Mouse (Mus musculus): ENCODE data around the gene Fzd9. TPM values are rescaled to one million over a fixed set of nuclear protein-coding genes. Genes with fewer than 3 reads are reported as not detected.
"Not testable (repeated sequence)": the region's sequence is repeated elsewhere in the genome, so short reads cannot be mapped to it uniquely, and the experiment has no call there.

Fzd9 gene
- total and polyA plus RNA-seq, 3 experiments, result not detected

- peaks cover 2% of the 10 kb centered on the region; the same call in 1 of the 2 replicates for H3K79me2 ChIP-seq (replicated peaks; ENCODE audit: control insufficient read depth, extremely low read depth, insufficient read depth, poor library complexity, severe bottlenecking)
Observed at GRCm38 (mm10) chr5:135230186-135230585, 20.8 kb downstream of the Fzd9 start.

GRCm38 (mm10) chr5:135225879-135226278, 25.2 kb downstream of the Fzd9 start:
- peak in 1 of 2 experiments; percentile 11; a peak in 1 of 4 replicates for TF ChIP-seq CTCF (conservative IDR thresholded peaks at IDR 0.05 in 1 of 2, IDR thresholded peaks at IDR 0.05 in 1 of 2; ENCODE audit: low read depth in 2 of 2, low read length in 2 of 2)
- H3K4me2 ChIP-seq (ENCODE audit: insufficient read depth, low read depth, poor library complexity, severe bottlenecking); H3K79me2 ChIP-seq (replicated peaks; ENCODE audit: control insufficient read depth, extremely low read depth, insufficient read depth, poor library complexity, severe bottlenecking); H3K27me3 ChIP-seq (replicated peaks); dilution Hi-C loops (cut with MboI; ENCODE audit: extremely low pct_ligation_motif_present, extremely low pct_unique_long_range_greater_than_20kb, low sequenced_read_pairs); H3K4me3 ChIP-seq (replicated peaks in 1 of 3; ENCODE audit: low read depth in 2 of 3, low read length in 2 of 3, poor library complexity in 1 of 3); H3K27ac ChIP-seq (ENCODE audit: insufficient read depth, low read depth); H3K9ac ChIP-seq (ENCODE audit: insufficient read depth, low read depth); in situ Hi-C loops (cut with MboI; ENCODE audit: low pct_ligation_motif_present, low pct_unique_long_range_greater_than_20kb, low sequenced_read_pairs); DNase-seq (ENCODE audit: extremely low read depth); H3K9me3 ChIP-seq (replicated peaks; ENCODE audit: low read length): not testable (repeated sequence)
- peaks cover 4 to 17% of the 10 kb centered on the region in 2 experiments; a peak in 2 of 4 replicates for H3K4me1 ChIP-seq (ENCODE audit: control insufficient read depth in 1 of 2, insufficient read depth in 2 of 2)
- H3K36me3 ChIP-seq (replicated peaks in 1 of 2; ENCODE audit: control insufficient read depth in 1 of 2, insufficient read depth in 1 of 2, low read length in 1 of 2), result peaks cover 68 to 88% of the 10 kb centered on the region in 2 experiments

More at GRCm38 (mm10) chr5:135230186-135230585, 20.8 kb downstream of the Fzd9 start:
- no peak overlapping the region for H3K4me3 ChIP-seq (replicated peaks in 1 of 3; ENCODE audit: low read depth in 2 of 3, low read length in 2 of 3, poor library complexity in 1 of 3)
- no peak overlapping the region for H3K27ac ChIP-seq (ENCODE audit: insufficient read depth, low read depth)
- in situ Hi-C loops (cut with MboI; ENCODE audit: low pct_ligation_motif_present, low pct_unique_long_range_greater_than_20kb, low sequenced_read_pairs) (no loop called here), dilution Hi-C loops (cut with MboI; ENCODE audit: extremely low pct_ligation_motif_present, extremely low pct_unique_long_range_greater_than_20kb, low sequenced_read_pairs) (no loop called here)
- peak; percentile 56 for DNase-seq (ENCODE audit: extremely low read depth)
- no peaks in the 10 kb centered on the region for H3K27me3 ChIP-seq (replicated peaks)
- no peak overlapping the region for H3K9ac ChIP-seq (ENCODE audit: insufficient read depth, low read depth)
- peaks cover 69 to 86% of the 10 kb centered on the region in 2 experiments for H3K36me3 ChIP-seq (replicated peaks in 1 of 2; ENCODE audit: control insufficient read depth in 1 of 2, insufficient read depth in 1 of 2, low read length in 1 of 2)
- no peaks in the 10 kb centered on the region for H3K9me3 ChIP-seq (replicated peaks; ENCODE audit: low read length)
- peaks cover 4 to 17% of the 10 kb centered on the region in 2 experiments; a peak in 2 of 4 replicates for H3K4me1 ChIP-seq (ENCODE audit: control insufficient read depth in 1 of 2, insufficient read depth in 2 of 2)
- no peak overlapping the region for H3K4me2 ChIP-seq (ENCODE audit: insufficient read depth, low read depth, poor library complexity, severe bottlenecking)
- TF ChIP-seq MAFK (IDR thresholded peaks at IDR 0.05; ENCODE audit: insufficient replicate concordance, low read length), result 0 out of 2 replicates have a peak, but pooled peaks have one; percentile 26
- 0 out of 2 replicates have a peak, but pooled peaks have one; percentile 25 for TF ChIP-seq JUN (IDR thresholded peaks at IDR 0.05; ENCODE audit: insufficient read depth, low read depth, low read length)
- TF ChIP-seq USF1 (IDR thresholded peaks at IDR 0.05; ENCODE audit: low read depth, low read length), result no peak
- 0 out of 2 replicates have a peak, but pooled peaks have one; percentile 29 for TF ChIP-seq MEF2A (IDR thresholded peaks at IDR 0.05; ENCODE audit: borderline replicate concordance, low read depth, low read length)
- no peak for TF ChIP-seq KAT2A (IDR thresholded peaks at IDR 0.05; ENCODE audit: insufficient replicate concordance, low read length)
- TF ChIP-seq NRF1 (IDR thresholded peaks at IDR 0.05; ENCODE audit: low read depth, low read length), result no peak
- TF ChIP-seq EP300 (IDR thresholded peaks at IDR 0.05; ENCODE audit: low read length), result peak; percentile 74
- TF ChIP-seq MYC (IDR thresholded peaks at IDR 0.05; ENCODE audit: low read depth, low read length), result no peak
- peak; percentile 55 for TF ChIP-seq ETS1 (conservative IDR thresholded peaks at IDR 0.05; ENCODE audit: low read depth, low read length)
- TF ChIP-seq ZNF384 (IDR thresholded peaks at IDR 0.05; ENCODE audit: low read depth, low read length), result no peak
- TF ChIP-seq TBP (conservative IDR thresholded peaks at IDR 0.05; ENCODE audit: low read depth, low read length), result no peak
- peak; percentile 91 for TF ChIP-seq IRF4 (IDR thresholded peaks at IDR 0.05; ENCODE audit: low read depth, low read length)
- TF ChIP-seq JUND (conservative IDR thresholded peaks at IDR 0.05; ENCODE audit: low read depth, low read length), result peak; percentile 80
- TF ChIP-seq ZKSCAN1 (IDR thresholded peaks at IDR 0.05; ENCODE audit: borderline replicate concordance, low read depth, low read length), result no peak
